Mouse (Mus musculus) lung, embryonic 14.5 days (tissue): ENCODE measurements around the gene Nabp2. TPM values are rescaled to one million over a fixed set of nuclear protein-coding genes. Genes with fewer than 3 reads are reported as not detected.
A peak's percentile ranks its signal among the peaks of the same experiment; 100 is the strongest.

Source experiments
- ATAC-seq: fragments of 200-750 bp; cut with Nextera tagmentation; 2 replicates; pipeline ENCODE4 v1.8.0; 2017; ENCODE audit warnings: mild to moderate bottlenecking, moderate TSS enrichment, moderate library complexity; ENCODE audit not compliant: insufficient read depth
- DNase-seq: peaks from one replicate; pipeline ENCODE4 v3.0.0-alpha.2; 2015
- H3K27ac ChIP-seq: fragments of 300-500 bp; sonication (generic); 2 replicates; pipeline ENCODE4 v1.5.1; 2014; ENCODE audit warnings: low read depth, mild to moderate bottlenecking, moderate library complexity
- H3K27me3 ChIP-seq: fragments of 300-500 bp; sonication (generic); 2 replicates; pipeline ENCODE4 v1.6.1; 2014; ENCODE audit warnings: low read length, control low read depth; ENCODE audit not compliant: insufficient read depth
- H3K36me3 ChIP-seq: fragments of 300-500 bp; sonication (generic); 2 replicates; pipeline ENCODE4 v1.6.1; 2014; ENCODE audit warnings: control low read depth; ENCODE audit not compliant: insufficient read depth
- H3K4me1 ChIP-seq: fragments of 300-500 bp; sonication (generic); 2 replicates; pipeline ENCODE4 v1.6.1; 2014; ENCODE audit warnings: antibody characterized with exemption, control low read depth; ENCODE audit not compliant: insufficient read depth
- H3K4me2 ChIP-seq: fragments of 300-500 bp; sonication (generic); 2 replicates; pipeline ENCODE4 v1.6.1; 2014; ENCODE audit warnings: mild to moderate bottlenecking
- H3K4me3 ChIP-seq: fragments of 300-500 bp; sonication (generic); 2 replicates; pipeline ENCODE4 v1.5.1; 2014; ENCODE audit warnings: low read depth, low read length
- H3K9ac ChIP-seq: fragments of 300-500 bp; sonication (generic); 2 replicates; pipeline ENCODE4 v1.6.1; 2014
- H3K9me3 ChIP-seq: fragments of 300-500 bp; sonication (generic); 2 replicates; pipeline ENCODE4 v1.6.1; 2016; ENCODE audit warnings: low read depth, low read length, control low read depth
- CTCF ChIP-seq: IDR thresholded peaks from 2 replicates; pipeline ENCODE4 v1.5.1; 2016; ENCODE audit warnings: antibody characterized with exemption, low read depth
- WGBS: fragments of 180-500 bp; shearing (Covaris S2); extraction: QIAGEN DNeasy Blood & Tissue Kit; methylation state at CpG from one replicate; pipeline ENCODE4 v1.1.7; 2014; 5-methylcytosine and 5-hydroxymethylcytosine counted together
- polyA plus RNA-seq: library from polyadenylated mRNA; unstranded; fragments of >200 nt; fragmentation: Nextera tagmentation; extraction: Ambion mirVana; gene quantifications from 2 replicates; pipeline ENCODE4 v1.2.1, GENCODE M21; 2014

Nabp2 gene
- polyA plus RNA-seq, 1 experiment from 2014 or later, result 83.1 TPM

- TF ChIP-seq CTCF, result peak; percentile 25
- H3K27me3 ChIP-seq, result no peaks in the 10 kb centered on the region
- DNase-seq (peak; percentile 74), ATAC-seq (peak; percentile 75)
- WGBS, result under 1% methylated on average over 46 of the region's 47 CpGs
- H3K9ac ChIP-seq, result peak overlapping the region; percentile 99
- no peaks in the 10 kb centered on the region for H3K4me1 ChIP-seq
- H3K4me3 ChIP-seq, result peak overlapping the region; percentile 97
- no peaks in the 10 kb centered on the region for H3K9me3 ChIP-seq
- H3K36me3 ChIP-seq, result peaks cover 40% of the 10 kb centered on the region
- H3K27ac ChIP-seq, result peak overlapping the region; percentile 96
- peak overlapping the region; percentile 84 for H3K4me2 ChIP-seq
These were observed 33.9 kb downstream of the Nabp2 start for GRCm38 (mm10) chr10:128377222-128377939.

GRCm38 (mm10) chr10:128376455-128377211 is 34.7 kb downstream of the Nabp2 start, which contains the start of gene Ankrd52:
Ankrd52 (plus strand) TSS chr10:128377115.
- peak; percentile 23; the same call in 1 of the 2 replicates for TF ChIP-seq CTCF
- DNase-seq (peak; percentile 92), ATAC-seq (peak; percentile 92)
- Histone ChIP-seq H3K4me3 (peak within 1 kb of the TSS; percentile 97), H3K27me3 (no peaks in the 10 kb centered on the region), H3K27ac (peak within 1 kb of the TSS; percentile 96), H3K4me2 (peak within 1 kb of the TSS; percentile 84), H3K9ac (peak within 1 kb of the TSS; percentile 99), H3K9me3 (no peaks in the 10 kb centered on the region), H3K36me3 (peaks cover 32% of the 10 kb centered on the region), H3K4me1 (no peaks in the 10 kb centered on the region)
- 1% methylated on average over 40 of the region's 73 CpGs for WGBS

GRCm38 (mm10) chr10:128376099-128376454 is 35.2 kb downstream of the Nabp2 start:
- Histone ChIP-seq H3K4me1 (no peaks in the 10 kb centered on the region), H3K27ac (peak overlapping the region; percentile 96), H3K27me3 (no peaks in the 10 kb centered on the region), H3K36me3 (peaks cover 28% of the 10 kb centered on the region), H3K9me3 (no peaks in the 10 kb centered on the region), H3K9ac (peak overlapping the region; percentile 99), H3K4me3 (peak overlapping the region; percentile 97), H3K4me2 (peak overlapping the region; percentile 84)
- WGBS, result 53% methylated on average over 4 of the region's 4 CpGs
- no peak for ATAC-seq
- no peak for TF ChIP-seq CTCF
- DNase-seq, result no peak

DNA sequence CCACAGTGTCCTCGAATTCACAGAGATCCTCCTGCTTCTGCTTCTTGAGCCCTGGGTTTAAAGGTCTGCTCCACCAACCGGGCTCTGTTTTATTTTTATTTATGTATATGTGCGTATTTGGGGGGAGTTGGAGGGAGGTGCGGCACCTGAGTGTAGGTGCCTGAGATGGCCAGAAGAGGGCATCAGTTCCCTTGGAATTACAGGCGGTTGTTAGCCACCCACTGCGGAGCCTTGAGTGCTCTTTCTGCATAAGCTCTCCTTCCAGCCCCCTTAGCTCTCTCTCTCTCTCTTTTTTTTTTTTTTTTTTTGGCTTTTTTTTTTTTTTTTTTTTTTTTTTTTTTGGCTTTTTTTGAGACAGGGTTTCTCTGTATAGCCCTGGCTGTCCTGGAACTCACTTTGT is 36.9 kb downstream of the Nabp2 start:
- Histone ChIP-seq H3K27ac (no peak overlapping the region), H3K4me3 (no peak overlapping the region), H3K4me2 (no peak overlapping the region), H3K4me1 (no peaks in the 10 kb centered on the region), H3K36me3 (peaks cover 12% of the 10 kb centered on the region), H3K9me3 (no peaks in the 10 kb centered on the region), H3K27me3 (no peaks in the 10 kb centered on the region), H3K9ac (no peak overlapping the region)
- peak; percentile 22 for DNase-seq
- TF ChIP-seq CTCF, result peak; percentile 29; the same call in 1 of the 2 replicates
- ATAC-seq, result no peak
- 73% methylated on average over 6 of the region's 6 CpGs for WGBS

DNA sequence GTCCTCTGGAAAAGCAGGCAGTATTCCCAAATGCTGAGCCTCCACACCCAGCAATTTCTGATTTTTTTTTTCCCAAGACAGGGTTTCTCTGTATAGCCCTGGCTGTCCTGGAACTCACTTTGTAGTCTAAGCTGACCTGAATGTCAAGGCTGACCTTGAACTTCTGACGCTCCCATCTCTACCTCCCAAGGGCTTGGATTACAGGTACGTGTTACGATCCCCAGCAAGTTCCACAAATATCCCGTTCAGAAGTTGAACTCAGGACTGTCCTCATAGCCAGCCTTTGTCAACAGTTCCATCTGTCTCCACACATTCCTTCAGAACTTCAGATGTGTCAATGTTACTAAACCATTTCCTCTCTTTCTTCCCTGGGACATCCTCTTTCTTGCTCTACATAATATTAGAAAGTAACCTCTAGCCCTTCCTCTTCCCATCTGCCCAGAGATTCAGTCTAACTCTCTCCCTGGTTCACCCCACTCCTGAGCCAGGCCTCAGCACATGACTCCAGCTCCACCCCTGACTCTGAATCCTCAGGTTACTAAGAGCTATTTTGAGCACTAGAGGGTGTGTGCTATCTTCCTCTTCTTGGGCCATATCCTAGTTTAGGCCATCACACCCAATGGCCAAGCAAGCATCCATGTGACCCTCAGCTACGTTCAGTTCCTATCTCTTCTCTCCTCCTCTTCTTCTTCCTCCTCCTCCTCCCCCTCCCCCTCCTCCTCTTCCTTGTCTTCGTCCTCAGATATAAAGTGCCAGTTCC is 38.1 kb downstream of the Nabp2 start:
- no peaks in the 10 kb centered on the region for H3K9me3 ChIP-seq
- no peak overlapping the region for H3K4me3 ChIP-seq
- no peak overlapping the region for H3K27ac ChIP-seq
- 0 out of 2 replicates have a peak, but pooled peaks cover under 1% of the 10 kb centered on the region for H3K4me1 ChIP-seq
- H3K4me2 ChIP-seq, result no peak overlapping the region
- no peak overlapping the region for H3K9ac ChIP-seq
- H3K27me3 ChIP-seq, result no peaks in the 10 kb centered on the region
- H3K36me3 ChIP-seq, result no peaks in the 10 kb centered on the region; the same call in 1 of the 2 replicates
- 69% methylated on average over 6 of the region's 6 CpGs for WGBS
- no peak for DNase-seq
- ATAC-seq, result no peak
- TF ChIP-seq CTCF, result no peak

DNA sequence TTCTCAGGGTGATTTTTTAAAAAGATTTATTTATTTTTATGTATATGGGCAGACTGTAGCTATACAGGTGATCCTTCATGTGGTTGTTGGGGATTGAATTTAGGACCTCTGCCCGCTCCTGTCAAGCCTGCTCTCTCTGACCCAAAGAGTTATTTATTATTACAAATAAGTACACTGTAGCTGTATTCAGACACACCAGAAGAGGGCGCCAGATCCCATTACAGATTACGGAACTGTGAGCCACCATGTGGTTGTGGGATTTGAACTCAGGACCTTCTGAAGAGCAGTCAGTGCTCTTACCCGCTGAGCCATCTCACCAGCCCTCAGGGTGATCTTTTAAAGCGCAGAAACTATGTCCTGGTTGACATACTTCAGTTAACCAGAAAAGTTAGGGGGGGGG is 39.1 kb downstream of the Nabp2 start:
- H3K36me3 ChIP-seq, result no peaks in the 10 kb centered on the region
- H3K4me2 ChIP-seq, result no peak overlapping the region
- no peak overlapping the region for H3K9ac ChIP-seq
- H3K4me3 ChIP-seq, result no peak overlapping the region
- 77% methylated on average over 5 of the region's 5 CpGs for WGBS
- DNase-seq, result no peak
- TF ChIP-seq CTCF, result peak; percentile 24; the same call in 1 of the 2 replicates
- ATAC-seq, result no peak
- H3K27ac ChIP-seq, result no peak overlapping the region
- no peaks in the 10 kb centered on the region for H3K27me3 ChIP-seq
- H3K9me3 ChIP-seq, result no peaks in the 10 kb centered on the region
- H3K4me1 ChIP-seq, result peaks cover 8% of the 10 kb centered on the region
